Mouse (Mus musculus): ENCODE measurements around the gene Wdr37. TPM values are rescaled to one million over a fixed set of nuclear protein-coding genes. Genes with fewer than 3 reads are reported as not detected.

Gene Wdr37
- total RNA-seq, 2 experiments from 2014 or later = 36.3 to 62.9 TPM

DNA sequence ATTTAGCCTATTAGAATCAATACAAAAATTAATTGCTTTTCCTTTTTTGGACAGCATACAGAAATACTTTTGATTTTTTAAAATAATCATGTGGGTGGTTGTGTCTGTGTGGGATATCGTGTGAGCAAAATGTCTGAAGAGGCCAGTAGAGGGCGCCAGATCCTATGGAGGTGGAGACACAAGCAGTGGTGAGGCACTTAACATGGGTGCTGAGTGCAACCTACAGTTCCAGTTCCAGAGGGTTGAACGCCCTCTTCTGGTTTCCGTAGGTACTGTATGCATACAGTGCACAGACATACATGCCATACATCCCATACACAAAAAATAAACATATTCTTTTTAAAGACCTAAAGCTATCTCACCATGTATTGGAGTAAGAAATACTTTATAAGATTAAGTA lies 91.3 kb downstream of the Wdr37 start:
- ATAC-seq (replicated peaks; ENCODE audit: low FRiP score, poor library complexity, severe bottlenecking) = peak; percentile 70

DNA sequence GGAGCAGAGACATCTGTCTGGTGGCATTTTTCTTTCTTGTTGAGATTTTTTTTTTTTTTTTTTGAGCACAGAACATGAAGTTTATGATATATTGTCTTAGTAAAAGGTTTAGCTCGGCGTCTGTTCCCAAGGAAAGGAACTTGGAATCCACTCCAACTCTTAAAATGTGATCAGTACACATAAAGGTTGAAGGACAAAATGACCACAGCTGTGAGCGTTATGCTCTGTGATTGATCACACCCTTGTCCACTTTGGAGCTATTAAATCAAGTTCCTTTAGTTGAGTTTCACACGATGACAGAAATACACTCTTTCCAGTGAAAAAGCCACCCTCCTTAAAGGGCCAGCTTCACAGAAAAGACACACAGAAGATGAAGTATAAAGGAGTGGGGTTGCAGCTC lies 101.1 kb downstream of the Wdr37 start:
- no peak for ATAC-seq (replicated peaks; ENCODE audit: low FRiP score, poor library complexity, severe bottlenecking)

DNA sequence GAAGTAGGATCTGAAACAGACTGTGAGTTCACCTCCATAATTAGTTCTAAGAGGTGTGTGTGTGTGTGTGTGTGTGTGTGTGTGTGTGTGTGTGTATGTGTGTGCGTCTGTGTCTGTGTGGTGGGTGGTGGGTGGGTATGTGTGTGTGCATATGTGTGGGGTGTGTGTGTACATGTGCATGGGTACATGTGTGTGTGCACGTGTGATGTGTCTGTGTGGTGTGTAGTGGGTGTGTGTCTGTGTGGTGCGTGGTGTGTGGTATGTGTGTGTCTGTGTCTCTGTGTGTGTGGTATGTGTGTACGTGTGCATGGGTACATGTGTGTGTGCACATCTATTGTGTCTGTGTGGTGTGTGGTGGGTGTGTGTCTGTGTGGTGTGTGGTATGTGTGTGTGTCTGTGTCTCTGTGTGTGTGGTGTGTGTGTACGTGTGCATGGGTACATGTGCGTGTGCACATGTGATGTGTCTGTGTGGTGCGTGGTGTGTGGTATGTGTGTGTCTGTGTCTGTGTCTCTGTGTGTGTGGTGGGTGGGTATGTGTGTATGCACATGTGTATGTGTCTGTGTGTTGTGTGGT lies 102.0 kb downstream of the Wdr37 start:
- ATAC-seq (replicated peaks; ENCODE audit: low FRiP score, poor library complexity, severe bottlenecking) = no peak

DNA sequence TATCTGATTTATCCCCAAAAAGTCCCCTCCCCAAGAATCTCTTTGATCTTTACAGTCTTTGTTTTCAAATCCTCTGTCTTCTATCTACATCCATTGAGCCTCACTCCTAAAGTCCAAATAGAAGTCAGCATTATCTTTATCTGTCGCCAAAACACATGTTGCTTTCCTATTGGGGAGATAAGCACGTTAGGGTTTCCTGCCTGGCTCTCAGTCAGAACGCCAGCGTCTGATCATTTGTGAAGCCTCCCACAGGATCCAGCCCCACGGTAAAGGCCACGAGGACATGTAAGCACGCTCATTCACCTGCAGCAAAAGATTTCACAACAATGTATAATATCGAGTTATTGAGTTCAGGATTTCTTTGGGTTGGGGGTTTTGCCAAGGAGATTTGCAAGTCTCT lies 110.8 kb downstream of the Wdr37 start:
- ATAC-seq (replicated peaks; ENCODE audit: low FRiP score, poor library complexity, severe bottlenecking) = no peak

Other genes starting within 250 kb of the Wdr37 start
- 16.3 and 21.3 TPM in 2 replicates for gene Idi1, start 13.6 kb upstream of the Wdr37 start, total RNA-seq (2015; ENCODE audit: low replicate concordance)
- 11.0 and 25.8 TPM in 2 replicates for gene Idi1, start 13.6 kb upstream of the Wdr37 start, total RNA-seq (2017; ENCODE audit: low replicate concordance)
- gene Gm9745, start 76.3 kb upstream of the Wdr37 start, total RNA-seq (2015; ENCODE audit: low replicate concordance) = not detected in 2 replicates
- not detected in 2 replicates for gene Gm9745, start 76.3 kb upstream of the Wdr37 start, total RNA-seq (2017; ENCODE audit: low replicate concordance)
- gene Idi2, start 81.0 kb upstream of the Wdr37 start, total RNA-seq (2015; ENCODE audit: low replicate concordance) = not detected in 2 replicates
- gene Idi2, start 81.0 kb upstream of the Wdr37 start, total RNA-seq (2017; ENCODE audit: low replicate concordance) = not detected in 2 replicates
- 13.7 and 24.7 TPM in 2 replicates for gene Gtpbp4, start 124.2 kb upstream of the Wdr37 start, total RNA-seq (2015; ENCODE audit: low replicate concordance)
- 22.9 and 25.8 TPM in 2 replicates for gene Gtpbp4, start 124.2 kb upstream of the Wdr37 start, total RNA-seq (2017; ENCODE audit: low replicate concordance)
- gene Larp4b, start 222.0 kb upstream of the Wdr37 start, total RNA-seq (2015; ENCODE audit: low replicate concordance) = 106 and 115 TPM in 2 replicates
- gene Larp4b, start 222.0 kb upstream of the Wdr37 start, total RNA-seq (2017; ENCODE audit: low replicate concordance) = 120 and 140 TPM in 2 replicates